Mouse (Mus musculus) forebrain, embryonic 11.5 days (tissue): ENCODE measurements at regions not wholly inside any gene's neighbourhood (a gene's known extent, or its start where the extent isn't known, plus 50 kb on each side); places are given as distances from the start of the nearest gene placed in this dataset.
A peak's percentile ranks its signal among the peaks of the same experiment; 100 is the strongest.

Experiments used
- ATAC-seq: fragments of 200-750 bp; cut with Nextera tagmentation; replicated peaks from 2 replicates; pipeline ENCODE4 v1.8.0; 2017; ENCODE audit warnings: moderate TSS enrichment; ENCODE audit not compliant: low FRiP score
- DNase-seq: peaks from one replicate; pipeline ENCODE4 v3.0.0-alpha.2; 2017; ENCODE audit warnings: low spot score
- H3K27ac ChIP-seq: fragments of 300-500 bp; sonication (generic); 2 replicates; pipeline ENCODE4 v1.5.1; 2014; ENCODE audit warnings: low read depth, low read length
- H3K27me3 ChIP-seq: fragments of 300-500 bp; sonication (generic); 2 replicates; pipeline ENCODE4 v1.6.1; 2014; ENCODE audit warnings: mild to moderate bottlenecking, low read length, mixed read lengths; ENCODE audit not compliant: control insufficient read depth, insufficient read depth
- H3K36me3 ChIP-seq: fragments of 300-500 bp; sonication (generic); 2 replicates; pipeline ENCODE4 v1.6.1; 2014; ENCODE audit warnings: mild to moderate bottlenecking, low read length, moderate library complexity, mixed read lengths; ENCODE audit not compliant: control insufficient read depth, insufficient read depth
- H3K4me1 ChIP-seq: fragments of 300-500 bp; sonication (generic); replicated peaks from 2 replicates; pipeline ENCODE4 v1.6.1; 2014; ENCODE audit warnings: low read length, mixed read lengths; ENCODE audit not compliant: control insufficient read depth, insufficient read depth
- H3K4me2 ChIP-seq: fragments of 300-500 bp; sonication (generic); 2 replicates; pipeline ENCODE4 v1.6.1; 2014; ENCODE audit warnings: low read depth, mild to moderate bottlenecking, low read length, moderate library complexity, mixed read lengths; ENCODE audit not compliant: severe bottlenecking
- H3K4me3 ChIP-seq: fragments of 300-500 bp; sonication (generic); 2 replicates; pipeline ENCODE4 v1.5.1; 2014; ENCODE audit warnings: low read depth, low read length
- H3K9ac ChIP-seq: fragments of 300-500 bp; sonication (generic); 2 replicates; pipeline ENCODE4 v1.6.1; 2014; ENCODE audit warnings: low read length
- H3K9me3 ChIP-seq: fragments of 300-500 bp; sonication (generic); 2 replicates; pipeline ENCODE4 v1.6.1; 2016; ENCODE audit warnings: low read length, mixed read lengths; ENCODE audit not compliant: control insufficient read depth
- WGBS: fragments of 180-500 bp; shearing (Covaris S2); extraction: QIAGEN DNeasy Blood & Tissue Kit; methylation state at CpG from one replicate; pipeline ENCODE4 v1.1.7; 2014; 5-methylcytosine and 5-hydroxymethylcytosine counted together

GRCm38 (mm10) chr12:109713041-109713440 lies 112.9 kb upstream of the Rtl1 start:
- no peaks in the 10 kb centered on the region for H3K27me3 ChIP-seq
- no peaks in the 10 kb centered on the region for H3K4me1 ChIP-seq
- no peaks in the 10 kb centered on the region for H3K9me3 ChIP-seq
- 92% methylated on average over 3 of the region's 3 CpGs for WGBS
- H3K36me3 ChIP-seq: no peaks in the 10 kb centered on the region; the same call in none of the 2 replicates
- DNase-seq: peak; percentile 35
- H3K4me2 ChIP-seq: no peak overlapping the region
- no peak overlapping the region for H3K9ac ChIP-seq
- ATAC-seq: no peak
- H3K4me3 ChIP-seq: no peak overlapping the region
- no peak overlapping the region for H3K27ac ChIP-seq

GRCm38 (mm10) chr12:109714061-109714460 lies 113.9 kb upstream of the Rtl1 start:
- WGBS: 97% methylated on average over 4 of the region's 5 CpGs
- Histone ChIP-seq H3K27me3 (no peaks in the 10 kb centered on the region), H3K9me3 (no peaks in the 10 kb centered on the region), H3K9ac (no peak overlapping the region), H3K36me3 (no peaks in the 10 kb centered on the region; the same call in none of the 2 replicates), H3K4me2 (no peak overlapping the region), H3K4me3 (no peak overlapping the region), H3K4me1 (no peaks in the 10 kb centered on the region), H3K27ac (no peak overlapping the region)
- ATAC-seq (no peak), DNase-seq (peak; percentile 20)

GRCm38 (mm10) chr12:109716991-109717390 lies 116.9 kb upstream of the Rtl1 start:
- Histone ChIP-seq H3K4me1 (no peaks in the 10 kb centered on the region), H3K36me3 (no peaks in the 10 kb centered on the region; the same call in none of the 2 replicates), H3K4me2 (no peak overlapping the region), H3K27me3 (no peaks in the 10 kb centered on the region), H3K27ac (no peak overlapping the region), H3K4me3 (no peak overlapping the region), H3K9me3 (no peaks in the 10 kb centered on the region), H3K9ac (no peak overlapping the region)
- ATAC-seq (no peak), DNase-seq (peak; percentile 40)
- 97% methylated on average over 20 of the region's 20 CpGs for WGBS

DNA sequence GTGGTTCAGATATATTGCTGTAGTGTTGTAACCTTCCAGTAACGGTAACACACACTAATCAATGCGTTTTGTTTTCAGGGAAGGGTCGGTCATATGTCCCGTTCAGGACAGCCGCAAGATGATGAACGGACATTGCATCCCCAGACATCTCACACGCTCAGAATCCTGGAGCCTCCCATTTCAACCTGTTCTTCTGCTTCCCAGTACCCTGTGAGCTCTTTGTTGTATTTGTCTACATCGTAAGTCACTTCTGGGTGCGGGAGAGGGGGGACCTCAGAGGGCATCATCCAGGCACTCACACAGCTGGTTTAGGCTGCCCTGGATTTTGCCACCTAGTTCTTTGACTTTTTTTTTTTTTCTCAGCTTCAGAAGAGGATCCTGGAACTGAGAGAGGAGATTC lies 117.9 kb upstream of the Rtl1 start:
- no peak overlapping the region for H3K9ac ChIP-seq
- H3K4me2 ChIP-seq: no peak overlapping the region
- H3K9me3 ChIP-seq: no peaks in the 10 kb centered on the region
- no peaks in the 10 kb centered on the region; the same call in none of the 2 replicates for H3K36me3 ChIP-seq
- peak; percentile 35 for DNase-seq
- H3K4me3 ChIP-seq: no peak overlapping the region
- ATAC-seq: no peak
- 93% methylated on average over 9 of the region's 9 CpGs for WGBS
- H3K27me3 ChIP-seq: no peaks in the 10 kb centered on the region
- no peak overlapping the region for H3K27ac ChIP-seq
- no peaks in the 10 kb centered on the region for H3K4me1 ChIP-seq

- Histone ChIP-seq H3K27me3 (no peaks in the 10 kb centered on the region), H3K9ac (no peak overlapping the region), H3K4me1 (no peaks in the 10 kb centered on the region), H3K4me3 (no peak overlapping the region), H3K36me3 (no peaks in the 10 kb centered on the region; the same call in 1 of the 2 replicates), H3K27ac (no peak overlapping the region), H3K9me3 (no peaks in the 10 kb centered on the region), H3K4me2 (no peak overlapping the region)
- WGBS: 93% methylated on average over 10 of the region's 10 CpGs
- DNase-seq (no peak), ATAC-seq (no peak)
These were observed 138.1 kb upstream of the Rtl1 start for GRCm38 (mm10) chr12:109738201-109738600.

GRCm38 (mm10) chr12:109738911-109739310 lies 138.8 kb upstream of the Rtl1 start:
- H3K36me3 ChIP-seq: no peaks in the 10 kb centered on the region; the same call in 1 of the 2 replicates
- H3K27ac ChIP-seq: no peak overlapping the region
- H3K4me1 ChIP-seq: no peaks in the 10 kb centered on the region
- no peak overlapping the region for H3K4me2 ChIP-seq
- H3K9me3 ChIP-seq: no peaks in the 10 kb centered on the region
- WGBS: 95% methylated on average over 6 of the region's 6 CpGs
- ATAC-seq (no peak), DNase-seq (no peak)
- no peak overlapping the region for H3K4me3 ChIP-seq
- no peaks in the 10 kb centered on the region for H3K27me3 ChIP-seq
- no peak overlapping the region for H3K9ac ChIP-seq

- DNase-seq (no peak), ATAC-seq (no peak)
- Histone ChIP-seq H3K9me3 (no peaks in the 10 kb centered on the region), H3K9ac (no peak overlapping the region), H3K4me1 (0 out of 2 replicates have a peak, but pooled peaks cover 2% of the 10 kb centered on the region), H3K4me2 (no peak overlapping the region), H3K27ac (no peak overlapping the region), H3K4me3 (no peak overlapping the region), H3K27me3 (no peaks in the 10 kb centered on the region), H3K36me3 (no peaks in the 10 kb centered on the region; the same call in 1 of the 2 replicates)
- 91% methylated on average over 11 of the region's 11 CpGs for WGBS
These were observed 142.4 kb upstream of the Rtl1 start for GRCm38 (mm10) chr12:109742486-109742885.

DNA sequence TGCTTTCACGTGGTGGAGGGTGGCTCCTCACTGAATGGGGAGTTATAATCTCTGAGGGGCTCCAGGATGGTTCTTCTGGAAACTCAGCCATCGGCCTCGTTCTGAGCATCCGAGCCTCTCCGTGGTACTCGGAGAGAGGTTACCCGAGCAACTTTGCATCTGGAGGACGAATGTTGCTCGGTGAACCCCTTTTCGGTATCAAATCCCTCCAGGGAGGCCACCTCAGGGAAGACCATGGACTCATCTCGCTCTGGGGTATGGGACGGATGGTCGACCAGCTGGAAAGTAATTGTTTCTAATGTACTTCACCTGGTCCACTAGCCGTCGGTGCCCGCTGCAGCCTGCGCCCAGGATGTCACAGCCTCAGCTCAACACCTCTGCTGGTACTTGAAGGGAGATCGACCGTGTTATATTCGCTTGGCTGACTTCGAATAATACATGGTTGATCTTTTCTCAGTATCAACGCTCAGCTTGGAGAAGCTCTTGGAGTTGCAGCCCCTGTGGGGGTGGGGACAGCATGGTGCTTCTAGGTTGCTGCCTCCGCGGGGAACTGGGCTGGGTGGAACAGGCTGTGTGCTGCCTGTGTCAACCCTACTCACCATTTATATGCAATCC lies 143.0 kb upstream of the Rtl1 start:
- DNase-seq (no peak), ATAC-seq (no peak)
- no peaks in the 10 kb centered on the region; the same call in 1 of the 2 replicates for H3K36me3 ChIP-seq
- H3K9ac ChIP-seq: no peak overlapping the region
- H3K4me2 ChIP-seq: no peak overlapping the region
- no peak overlapping the region for H3K4me3 ChIP-seq
- 85% methylated on average over 24 of the region's 24 CpGs for WGBS
- H3K27me3 ChIP-seq: no peaks in the 10 kb centered on the region
- no peaks in the 10 kb centered on the region for H3K9me3 ChIP-seq
- H3K4me1 ChIP-seq: 0 out of 2 replicates have a peak, but pooled peaks cover 2% of the 10 kb centered on the region
- no peak overlapping the region for H3K27ac ChIP-seq

- H3K36me3 ChIP-seq: no peaks in the 10 kb centered on the region
- ATAC-seq: no peak
- H3K4me3 ChIP-seq: no peak overlapping the region
- no peak for DNase-seq
- WGBS: 95% methylated on average over 4 of the region's 4 CpGs
- H3K27ac ChIP-seq: no peak overlapping the region
- H3K4me1 ChIP-seq: peaks cover 2% of the 10 kb centered on the region; the same call in 1 of the 2 replicates
- no peak overlapping the region for H3K9ac ChIP-seq
- H3K9me3 ChIP-seq: no peaks in the 10 kb centered on the region
- no peak overlapping the region for H3K4me2 ChIP-seq
- no peaks in the 10 kb centered on the region for H3K27me3 ChIP-seq
These were observed 144.1 kb upstream of the Rtl1 start for GRCm38 (mm10) chr12:109744186-109744585.
